Mouse (Mus musculus) liver, embryonic 11.5 days (tissue): ENCODE data around the gene Opa1. TPM values are rescaled to one million over a fixed set of nuclear protein-coding genes. Genes with fewer than 3 reads are reported as not detected.

Experiments used
- ATAC-seq: fragments of 200-750 bp; cut with Nextera tagmentation; replicated peaks from 2 replicates; pipeline ENCODE4 v1.8.0; 2017; ENCODE audit warnings: moderate number of reproducible peaks, mild to moderate bottlenecking, moderate TSS enrichment, moderate library complexity; ENCODE audit not compliant: low FRiP score
- DNase-seq: peaks from one replicate; pipeline ENCODE4 v3.0.0-alpha.2; 2017; ENCODE audit warnings: low spot score
- H3K27ac ChIP-seq: fragments of 300-500 bp; sonication (generic); 2 replicates; pipeline ENCODE4 v1.5.1; 2014; ENCODE audit warnings: mild to moderate bottlenecking, low read depth, low read length, control low read depth
- H3K27me3 ChIP-seq: fragments of 300-500 bp; sonication (generic); replicated peaks from 2 replicates; pipeline ENCODE4 v1.6.1; 2014; ENCODE audit warnings: low read length, mixed read lengths; ENCODE audit not compliant: control insufficient read depth, insufficient read depth
- H3K36me3 ChIP-seq: fragments of 300-500 bp; sonication (generic); 2 replicates; pipeline ENCODE4 v1.6.1; 2014; ENCODE audit warnings: mild to moderate bottlenecking, low read length, moderate library complexity, mixed read lengths; ENCODE audit not compliant: control insufficient read depth, insufficient read depth
- H3K4me1 ChIP-seq: fragments of 300-500 bp; sonication (generic); replicated peaks from 2 replicates; pipeline ENCODE4 v1.6.1; 2014; ENCODE audit warnings: low read length, mixed read lengths; ENCODE audit not compliant: control insufficient read depth, insufficient read depth
- H3K4me2 ChIP-seq: fragments of 300-500 bp; sonication (generic); 2 replicates; pipeline ENCODE4 v1.6.1; 2014; ENCODE audit warnings: mild to moderate bottlenecking, control low read depth, moderate library complexity
- H3K4me3 ChIP-seq: fragments of 300-500 bp; sonication (generic); 2 replicates; pipeline ENCODE4 v1.5.1; 2014; ENCODE audit warnings: low read depth, low read length, control low read depth
- H3K9ac ChIP-seq: fragments of 300-500 bp; sonication (generic); 2 replicates; pipeline ENCODE4 v1.6.1; 2014; ENCODE audit warnings: low read depth, low read length, control low read depth
- H3K9me3 ChIP-seq: fragments of 300-500 bp; sonication (generic); 2 replicates; pipeline ENCODE4 v1.6.1; 2016; ENCODE audit warnings: low read length, inconsistent platforms, mixed read lengths; ENCODE audit not compliant: control insufficient read depth
- WGBS: fragments of 180-500 bp; shearing (Covaris S2); extraction: QIAGEN DNeasy Blood & Tissue Kit; methylation state at CpG from one replicate; pipeline ENCODE4 v1.1.7; 2014; 5-methylcytosine and 5-hydroxymethylcytosine counted together
- polyA plus RNA-seq: library from polyadenylated mRNA; unstranded; fragments of >200 nt; fragmentation: Nextera tagmentation; extraction: Ambion mirVana; gene quantifications from 2 replicates; pipeline ENCODE4 v1.2.1, GENCODE M21; 2014

Gene Opa1
- polyA plus RNA-seq, 1 experiment from 2014 or later: 48.3 TPM

- WGBS: 31% methylated on average over 18 of the region's 18 CpGs
- no peak overlapping the region for H3K27ac ChIP-seq
- no peak overlapping the region for H3K9ac ChIP-seq
- H3K4me1 ChIP-seq: no peaks in the 10 kb centered on the region; the same call in 1 of the 2 replicates
- peak overlapping the region; percentile 23; the same call in 1 of the 2 replicates for H3K4me2 ChIP-seq
- H3K9me3 ChIP-seq: no peaks in the 10 kb centered on the region
- H3K4me3 ChIP-seq: no peak overlapping the region
- no peaks in the 10 kb centered on the region for H3K27me3 ChIP-seq
- H3K36me3 ChIP-seq: no peaks in the 10 kb centered on the region
- ATAC-seq: no peak
- no peak for DNase-seq
Observed at GRCm38 (mm10) chr16:29657650-29658548, 78.8 kb downstream of the Opa1 start.

GRCm38 (mm10) chr16:29659101-29659810, 80.1 kb downstream of the Opa1 start:
- Histone ChIP-seq H3K9ac (no peak overlapping the region), H3K4me3 (no peak overlapping the region), H3K4me1 (no peaks in the 10 kb centered on the region; the same call in 1 of the 2 replicates), H3K27ac (no peak overlapping the region), H3K36me3 (no peaks in the 10 kb centered on the region), H3K27me3 (no peaks in the 10 kb centered on the region), H3K4me2 (no peak overlapping the region), H3K9me3 (no peaks in the 10 kb centered on the region)
- DNase-seq (no peak), ATAC-seq (no peak)
- WGBS: 88% methylated on average over 13 of the region's 13 CpGs

GRCm38 (mm10) chr16:29663042-29663758, 84.1 kb downstream of the Opa1 start:
- 78% methylated on average over 6 of the region's 6 CpGs for WGBS

GRCm38 (mm10) chr16:29664392-29664791, 85.3 kb downstream of the Opa1 start:
- no peak for DNase-seq
- 57% methylated on average over 4 of the region's 4 CpGs for WGBS

More at GRCm38 (mm10) chr16:29663042-29663758, 84.1 kb downstream of the Opa1 start:
- Histone ChIP-seq H3K4me1 (no peaks in the 10 kb centered on the region), H3K4me2 (no peak overlapping the region), H3K9me3 (no peaks in the 10 kb centered on the region), H3K9ac (no peak overlapping the region), H3K4me3 (no peak overlapping the region), H3K27me3 (no peaks in the 10 kb centered on the region), H3K27ac (no peak overlapping the region), H3K36me3 (no peaks in the 10 kb centered on the region)
- DNase-seq (no peak), ATAC-seq (no peak)

GRCm38 (mm10) chr16:29666991-29667701, 88.0 kb downstream of the Opa1 start:
- ATAC-seq (no peak), DNase-seq (no peak)
- H3K4me3 ChIP-seq: no peak overlapping the region
- no peaks in the 10 kb centered on the region for H3K36me3 ChIP-seq
- H3K4me2 ChIP-seq: no peak overlapping the region
- no peaks in the 10 kb centered on the region for H3K27me3 ChIP-seq
- H3K9ac ChIP-seq: no peak overlapping the region
- 47% methylated on average over 17 of the region's 17 CpGs for WGBS
- no peak overlapping the region for H3K27ac ChIP-seq
- no peaks in the 10 kb centered on the region for H3K4me1 ChIP-seq
- no peaks in the 10 kb centered on the region for H3K9me3 ChIP-seq

More at GRCm38 (mm10) chr16:29664392-29664791, 85.3 kb downstream of the Opa1 start:
- Histone ChIP-seq H3K9me3 (no peaks in the 10 kb centered on the region), H3K36me3 (no peaks in the 10 kb centered on the region), H3K27ac (no peak overlapping the region), H3K4me1 (no peaks in the 10 kb centered on the region), H3K27me3 (no peaks in the 10 kb centered on the region), H3K9ac (no peak overlapping the region), H3K4me3 (no peak overlapping the region), H3K4me2 (no peak overlapping the region)
- ATAC-seq: no peak

GRCm38 (mm10) chr16:29667702-29668061, 88.5 kb downstream of the Opa1 start:
- Histone ChIP-seq H3K4me1 (no peaks in the 10 kb centered on the region), H3K4me2 (no peak overlapping the region), H3K9me3 (no peaks in the 10 kb centered on the region), H3K36me3 (no peaks in the 10 kb centered on the region), H3K4me3 (no peak overlapping the region), H3K9ac (no peak overlapping the region), H3K27ac (no peak overlapping the region), H3K27me3 (no peaks in the 10 kb centered on the region)
- WGBS: 59% methylated on average over 5 of the region's 5 CpGs
- ATAC-seq (no peak), DNase-seq (no peak)

GRCm38 (mm10) chr16:29668451-29668850, 89.3 kb downstream of the Opa1 start:
- Histone ChIP-seq H3K4me2 (no peak overlapping the region), H3K27me3 (no peaks in the 10 kb centered on the region), H3K9ac (no peak overlapping the region), H3K27ac (no peak overlapping the region), H3K4me1 (no peaks in the 10 kb centered on the region), H3K9me3 (no peaks in the 10 kb centered on the region), H3K4me3 (no peak overlapping the region), H3K36me3 (no peaks in the 10 kb centered on the region)
- WGBS: 78% methylated on average over 12 of the region's 12 CpGs
- DNase-seq (no peak), ATAC-seq (no peak)

- WGBS: 94% methylated on average over 3 of the region's 3 CpGs
- no peak overlapping the region for H3K9ac ChIP-seq
- H3K9me3 ChIP-seq: no peaks in the 10 kb centered on the region
- no peak for DNase-seq
- no peak overlapping the region for H3K4me2 ChIP-seq
- no peak overlapping the region for H3K27ac ChIP-seq
- no peaks in the 10 kb centered on the region for H3K36me3 ChIP-seq
- no peak for ATAC-seq
- no peaks in the 10 kb centered on the region for H3K27me3 ChIP-seq
- H3K4me1 ChIP-seq: no peaks in the 10 kb centered on the region
- no peak overlapping the region for H3K4me3 ChIP-seq
Observed at GRCm38 (mm10) chr16:29670806-29671205, 91.7 kb downstream of the Opa1 start.
